Mouse (Mus musculus) stomach, embryonic 16.5 days (tissue): Measurements from ENCODE around the gene Pbp2. TPM values are rescaled to one million over a fixed set of nuclear protein-coding genes. Genes with fewer than 3 reads are reported as not detected.

Experiments
- ATAC-seq: fragments of 200-750 bp; cut with Nextera tagmentation; 2 replicates; pipeline ENCODE4 v1.8.0; 2017; ENCODE audit warnings: moderate number of reproducible peaks, moderate TSS enrichment; ENCODE audit not compliant: insufficient read depth, low FRiP score
- H3K27ac ChIP-seq: fragments of 300-500 bp; sonication (generic); 2 replicates; pipeline ENCODE4 v1.5.1; 2014; ENCODE audit warnings: low read length
- H3K27me3 ChIP-seq: fragments of 300-500 bp; sonication (generic); 2 replicates; pipeline ENCODE4 v1.6.1; 2014; ENCODE audit warnings: low read length, control low read depth, mixed read lengths; ENCODE audit not compliant: control insufficient read depth, insufficient read depth
- H3K36me3 ChIP-seq: fragments of 300-500 bp; sonication (generic); 2 replicates; pipeline ENCODE4 v1.6.1; 2014; ENCODE audit warnings: low read length; ENCODE audit not compliant: control insufficient read depth, insufficient read depth
- H3K4me1 ChIP-seq: fragments of 300-500 bp; sonication (generic); 2 replicates; pipeline ENCODE4 v1.6.1; 2014; ENCODE audit warnings: low read length, control low read depth, mixed read lengths; ENCODE audit not compliant: control insufficient read depth, insufficient read depth
- H3K4me2 ChIP-seq: fragments of 300-500 bp; sonication (generic); 2 replicates; pipeline ENCODE4 v1.6.1; 2014; ENCODE audit warnings: low read depth, low read length, mixed read lengths
- H3K4me3 ChIP-seq: fragments of 300-500 bp; sonication (generic); replicated peaks from 2 replicates; pipeline ENCODE4 v1.5.1; 2014; ENCODE audit warnings: mild to moderate bottlenecking, low read length
- H3K9ac ChIP-seq: fragments of 300-500 bp; sonication (generic); 2 replicates; pipeline ENCODE4 v1.6.1; 2014; ENCODE audit warnings: low read length
- H3K9me3 ChIP-seq: fragments of 300-500 bp; sonication (generic); replicated peaks from 2 replicates; pipeline ENCODE4 v1.6.1; 2016; ENCODE audit warnings: low read length, control low read depth; ENCODE audit not compliant: control insufficient read depth
- WGBS: fragments of 180-500 bp; shearing (Covaris S2); extraction: QIAGEN DNeasy Blood & Tissue Kit; methylation state at CpG from one replicate; pipeline ENCODE4 v1.1.7; 2014; 5-methylcytosine and 5-hydroxymethylcytosine counted together
- polyA plus RNA-seq: library from polyadenylated mRNA; unstranded; fragments of >200 nt; fragmentation: Nextera tagmentation; extraction: Ambion mirVana; gene quantifications from 2 replicates; pipeline ENCODE4 v1.2.1, GENCODE M21; 2015

The Pbp2 gene
- polyA plus RNA-seq, 1 experiment from 2014 or later: 12.4 TPM

DNA sequence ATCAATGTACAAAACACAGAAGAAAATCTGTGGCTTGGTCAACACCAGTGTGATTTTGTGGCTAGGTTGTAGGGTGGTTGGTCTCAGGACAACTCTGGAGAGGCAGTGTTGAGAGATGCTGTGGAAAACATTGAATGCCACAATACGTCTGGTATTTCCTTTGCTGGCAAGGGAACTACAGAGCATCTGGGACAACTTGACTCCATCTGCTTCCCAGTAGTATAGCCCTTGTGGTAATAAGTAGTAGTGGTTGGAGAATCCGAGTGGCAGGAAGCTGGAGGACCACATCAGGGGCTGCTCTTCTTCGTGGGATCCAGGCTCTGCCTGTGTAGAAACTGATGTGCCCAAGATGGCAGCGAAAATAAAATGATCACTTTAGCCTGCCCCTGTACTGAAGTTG, 21.7 kb upstream of the Pbp2 start:
- WGBS: 84% methylated on average over 4 of the region's 4 CpGs
- no peaks in the 10 kb centered on the region for H3K27me3 ChIP-seq
- H3K9me3 ChIP-seq: no peaks in the 10 kb centered on the region
- no peaks in the 10 kb centered on the region for H3K36me3 ChIP-seq
- no peak for ATAC-seq
- no peak overlapping the region for H3K4me3 ChIP-seq
- H3K27ac ChIP-seq: peak overlapping the region; percentile 83
- H3K4me2 ChIP-seq: no peak overlapping the region
- H3K4me1 ChIP-seq: peaks cover 19% of the 10 kb centered on the region
- no peak overlapping the region for H3K9ac ChIP-seq

DNA sequence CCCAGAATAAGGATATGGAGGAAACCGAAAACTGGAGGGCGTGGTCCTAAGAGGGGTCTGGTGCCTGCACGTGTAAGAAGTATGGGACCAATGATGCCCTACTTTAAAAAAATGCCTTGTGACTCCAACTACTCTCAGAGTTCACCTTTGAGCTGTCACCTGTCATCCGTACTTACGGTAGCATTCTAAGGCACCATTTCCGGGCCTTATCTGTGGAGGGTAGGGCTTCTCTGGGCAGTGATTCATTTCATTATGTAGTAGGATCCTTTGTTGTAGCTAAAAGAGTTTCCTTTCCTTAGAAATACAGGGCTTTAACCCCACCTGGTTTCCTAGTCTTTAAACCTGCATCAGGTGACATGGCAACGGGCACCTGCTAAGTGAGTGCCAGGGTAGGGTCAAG, 16.6 kb upstream of the Pbp2 start:
- no peak for ATAC-seq
- H3K4me3 ChIP-seq: no peak overlapping the region
- peaks cover 30% of the 10 kb centered on the region for H3K4me1 ChIP-seq
- peak overlapping the region; percentile 33; the same call in 1 of the 2 replicates for H3K27ac ChIP-seq
- H3K9me3 ChIP-seq: no peaks in the 10 kb centered on the region
- H3K9ac ChIP-seq: no peak overlapping the region
- H3K4me2 ChIP-seq: no peak overlapping the region
- no peaks in the 10 kb centered on the region for H3K36me3 ChIP-seq
- WGBS: 69% methylated on average over 7 of the region's 7 CpGs
- no peaks in the 10 kb centered on the region for H3K27me3 ChIP-seq

DNA sequence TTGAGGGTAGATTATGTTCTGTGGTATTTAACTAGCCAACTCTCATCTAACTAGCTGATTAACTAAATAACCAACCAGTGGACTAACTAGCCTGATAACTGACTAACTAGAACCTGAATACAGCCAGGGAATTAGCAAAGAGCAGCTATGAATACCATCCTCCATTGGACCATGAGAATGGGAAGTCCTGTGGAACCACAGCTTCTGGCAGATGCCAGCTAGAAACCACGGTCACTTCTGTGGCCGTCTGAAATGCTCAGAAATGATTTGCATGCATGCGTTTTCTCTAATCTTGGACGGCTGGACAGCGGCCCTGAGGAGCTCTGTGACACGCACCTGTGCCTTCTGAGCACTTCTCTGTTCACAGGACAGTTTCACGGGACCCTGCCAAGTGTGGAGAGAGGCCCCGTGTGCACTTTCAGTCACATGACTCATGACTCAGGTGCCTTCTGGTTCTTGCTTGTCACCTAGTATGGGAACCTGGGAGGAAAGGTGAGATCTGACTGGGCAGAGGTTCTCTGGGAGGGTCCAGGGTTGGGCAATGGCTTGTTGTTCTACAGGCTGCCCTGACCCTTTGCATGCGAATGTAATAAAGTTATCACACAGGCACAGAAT, 14.6 kb upstream of the Pbp2 start:
- Histone ChIP-seq H3K4me1 (peaks cover 30% of the 10 kb centered on the region), H3K9ac (no peak overlapping the region), H3K4me2 (no peak overlapping the region), H3K27ac (peak overlapping the region; percentile 64; the same call in 1 of the 2 replicates), H3K36me3 (no peaks in the 10 kb centered on the region), H3K4me3 (no peak overlapping the region), H3K27me3 (no peaks in the 10 kb centered on the region), H3K9me3 (no peaks in the 10 kb centered on the region)
- 51% methylated on average over 9 of the region's 9 CpGs for WGBS
- peak; percentile 61 for ATAC-seq

DNA sequence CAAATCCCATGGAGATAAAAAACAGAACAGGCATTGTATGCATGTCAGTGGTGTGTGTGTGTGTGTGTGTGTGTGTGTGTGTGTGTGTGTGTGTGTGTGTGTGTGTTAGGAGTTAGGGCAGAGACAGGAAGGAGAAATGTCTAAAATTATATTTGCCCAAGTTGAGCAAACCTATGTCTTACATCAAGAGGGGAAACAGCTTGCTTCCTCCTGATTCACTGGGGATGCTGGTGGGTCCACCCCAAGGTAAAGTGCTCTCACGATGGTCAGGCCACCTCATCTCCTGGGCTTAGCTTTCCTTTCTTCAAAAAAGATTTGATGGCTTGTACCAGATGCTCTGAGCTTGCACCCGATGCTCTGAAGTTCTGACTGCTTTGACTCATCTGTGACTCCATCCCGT, 13.9 kb upstream of the Pbp2 start:
- Histone ChIP-seq H3K27me3 (no peaks in the 10 kb centered on the region), H3K4me1 (peaks cover 30% of the 10 kb centered on the region), H3K9me3 (no peaks in the 10 kb centered on the region), H3K4me2 (no peak overlapping the region), H3K36me3 (no peaks in the 10 kb centered on the region), H3K4me3 (no peak overlapping the region), H3K27ac (peak overlapping the region; percentile 18; the same call in 1 of the 2 replicates), H3K9ac (no peak overlapping the region)
- no peak for ATAC-seq
- WGBS: 60% methylated on average over 3 of the region's 3 CpGs

DNA sequence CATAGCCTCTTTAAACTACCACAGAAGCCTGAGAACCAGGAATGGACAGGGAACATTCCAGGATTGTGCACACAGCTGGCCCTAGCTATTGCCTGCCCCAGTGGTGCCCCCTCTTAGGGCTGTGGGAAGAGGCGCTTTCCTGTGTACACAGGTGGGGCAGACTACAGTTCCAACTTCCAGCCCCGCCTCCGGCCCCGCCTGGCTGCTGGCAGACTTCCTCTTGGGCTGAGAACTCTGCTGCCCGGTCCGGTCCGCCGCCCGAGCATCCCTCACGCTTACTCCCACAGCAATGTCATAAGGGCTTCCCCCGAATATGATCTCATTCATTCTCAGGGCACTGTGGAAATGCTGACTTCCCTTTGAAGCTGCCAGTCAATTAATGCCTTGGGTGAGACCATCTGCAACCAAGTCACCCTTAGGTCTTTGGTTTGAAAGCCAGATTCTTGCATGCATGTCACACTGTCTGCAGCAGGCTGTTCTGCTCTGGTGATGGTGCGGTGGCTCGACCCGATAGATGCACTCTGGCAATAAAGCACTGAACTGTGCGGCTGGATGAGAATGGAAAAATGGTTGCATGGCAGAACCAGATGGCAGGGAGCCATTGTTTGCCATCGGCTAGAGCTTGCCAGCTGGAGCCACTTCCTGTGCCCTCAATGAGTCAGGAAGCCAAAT, 13.2 kb upstream of the Pbp2 start:
- no peaks in the 10 kb centered on the region for H3K27me3 ChIP-seq
- no peak overlapping the region; the same call in 1 of the 2 replicates for H3K4me3 ChIP-seq
- no peaks in the 10 kb centered on the region for H3K36me3 ChIP-seq
- 28% methylated on average over 16 of the region's 16 CpGs for WGBS
- peak overlapping the region; percentile 92 for H3K27ac ChIP-seq
- no peaks in the 10 kb centered on the region for H3K9me3 ChIP-seq
- peaks cover 30% of the 10 kb centered on the region for H3K4me1 ChIP-seq
- peak overlapping the region; percentile 46; the same call in 1 of the 2 replicates for H3K9ac ChIP-seq
- H3K4me2 ChIP-seq: peak overlapping the region; percentile 41
- peak; percentile 92 for ATAC-seq

DNA sequence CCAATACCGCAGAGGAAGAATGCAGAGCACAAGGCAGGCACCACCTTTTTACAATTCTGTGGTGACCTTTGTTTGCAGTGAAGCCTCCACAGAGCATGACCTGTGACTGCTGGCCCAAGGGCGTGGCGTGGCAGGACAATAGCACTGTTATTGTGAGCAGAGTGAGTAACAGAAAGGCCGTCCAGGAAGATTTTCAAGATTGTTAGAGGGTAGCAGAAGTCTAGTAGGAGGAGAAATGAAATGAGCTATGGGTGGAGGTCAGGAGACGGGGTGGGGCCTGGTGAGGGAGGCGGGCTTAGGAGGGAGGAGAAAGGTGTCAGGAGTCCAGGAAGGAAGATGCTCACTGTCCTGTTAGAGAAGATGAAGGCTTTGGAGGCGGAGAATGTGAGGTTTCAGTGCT, 12.5 kb upstream of the Pbp2 start:
- H3K36me3 ChIP-seq: no peaks in the 10 kb centered on the region
- H3K27me3 ChIP-seq: no peaks in the 10 kb centered on the region
- H3K9me3 ChIP-seq: no peaks in the 10 kb centered on the region
- 54% methylated on average over 7 of the region's 7 CpGs for WGBS
- H3K4me2 ChIP-seq: peak overlapping the region; percentile 41
- peak; percentile 69 for ATAC-seq
- H3K27ac ChIP-seq: peak overlapping the region; percentile 92
- H3K4me1 ChIP-seq: peaks cover 30% of the 10 kb centered on the region
- no peak overlapping the region for H3K9ac ChIP-seq
- H3K4me3 ChIP-seq: no peak overlapping the region; the same call in 1 of the 2 replicates

DNA sequence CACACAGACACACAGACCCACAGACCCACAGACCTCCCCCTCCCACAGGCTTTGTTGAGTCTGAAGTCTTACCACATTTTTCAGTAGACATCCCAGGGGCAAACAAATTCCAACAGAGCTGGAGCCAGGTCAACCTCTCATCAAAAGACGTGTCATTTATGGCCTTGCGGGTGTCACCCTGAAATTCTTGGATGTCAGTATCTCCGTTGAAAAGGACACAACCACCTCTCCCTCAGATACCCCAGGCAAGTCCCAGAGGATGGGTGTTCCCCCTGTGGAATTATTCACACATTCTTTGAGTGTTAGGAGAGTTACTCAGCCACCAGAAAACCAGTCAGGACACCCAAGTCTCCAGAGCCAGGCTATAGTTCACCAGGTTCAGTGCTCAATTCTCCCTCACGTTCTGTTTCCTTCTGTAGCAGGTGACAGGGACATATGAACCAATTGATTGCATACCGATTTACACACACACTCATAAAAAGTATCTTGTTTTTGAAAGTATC, 9.3 kb upstream of the Pbp2 start:
- peaks cover 17% of the 10 kb centered on the region for H3K4me1 ChIP-seq
- no peak overlapping the region for H3K4me3 ChIP-seq
- H3K9ac ChIP-seq: no peak overlapping the region
- H3K36me3 ChIP-seq: no peaks in the 10 kb centered on the region
- H3K27me3 ChIP-seq: no peaks in the 10 kb centered on the region
- no peak overlapping the region for H3K4me2 ChIP-seq
- WGBS: 66% methylated on average over 5 of the region's 5 CpGs
- H3K27ac ChIP-seq: no peak overlapping the region
- H3K9me3 ChIP-seq: no peaks in the 10 kb centered on the region
- no peak for ATAC-seq

DNA sequence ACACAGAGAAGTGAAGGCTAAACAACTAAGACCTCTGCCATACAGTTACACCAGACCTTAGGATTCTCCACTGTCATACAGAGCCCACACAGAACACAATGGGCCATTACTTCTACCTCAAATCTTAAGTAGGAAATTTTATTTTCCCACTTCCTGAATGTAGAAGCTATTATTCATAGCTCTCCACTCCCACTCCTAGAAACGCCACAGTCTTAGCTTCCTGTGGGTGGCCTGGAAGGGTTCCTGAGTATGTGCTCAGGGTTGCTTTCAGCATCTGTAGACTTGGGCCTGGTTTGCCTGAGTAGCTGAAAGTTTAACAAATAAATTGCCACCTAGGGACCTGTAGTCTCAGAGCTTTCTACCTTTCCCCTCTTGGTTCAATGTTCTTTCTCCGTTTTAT, 5.9 kb upstream of the Pbp2 start:
- Histone ChIP-seq H3K4me2 (no peak overlapping the region), H3K27me3 (no peaks in the 10 kb centered on the region), H3K36me3 (no peaks in the 10 kb centered on the region), H3K4me3 (no peak overlapping the region), H3K9ac (no peak overlapping the region), H3K9me3 (no peaks in the 10 kb centered on the region), H3K27ac (no peak overlapping the region), H3K4me1 (no peaks in the 10 kb centered on the region)
- ATAC-seq: no peak
- WGBS: 54% methylated on average over 2 of the region's 2 CpGs

DNA sequence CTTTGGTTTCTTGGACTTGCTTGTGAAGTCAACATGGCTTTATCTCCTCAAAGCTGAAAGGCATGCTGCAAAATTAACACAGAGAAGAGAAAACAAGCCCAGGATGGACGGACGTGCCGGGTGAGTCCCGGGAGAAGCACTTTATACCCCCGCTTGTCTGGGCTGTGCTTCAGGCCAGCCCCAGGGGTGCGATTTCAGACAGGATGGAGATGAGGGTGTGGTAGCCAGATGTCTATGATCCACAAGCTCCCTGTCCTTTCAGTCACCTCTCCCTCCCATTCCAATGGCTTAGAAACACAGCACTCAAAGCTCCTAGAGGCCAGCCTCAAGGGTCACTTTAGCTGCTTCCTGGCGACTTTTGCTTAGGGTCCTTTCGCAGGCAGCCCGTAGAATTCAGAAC, 3.8 kb upstream of the Pbp2 start:
- H3K4me3 ChIP-seq: no peak overlapping the region
- H3K4me2 ChIP-seq: no peak overlapping the region
- H3K9me3 ChIP-seq: no peaks in the 10 kb centered on the region
- H3K4me1 ChIP-seq: no peaks in the 10 kb centered on the region
- H3K9ac ChIP-seq: no peak overlapping the region
- ATAC-seq: no peak
- no peaks in the 10 kb centered on the region for H3K27me3 ChIP-seq
- 61% methylated on average over 9 of the region's 9 CpGs for WGBS
- no peak overlapping the region for H3K27ac ChIP-seq
- no peaks in the 10 kb centered on the region for H3K36me3 ChIP-seq
